Mouse (Mus musculus) cerebellum, adult (tissue): Measurements from ENCODE around the gene Fbxo39.

ENCODE experiments used
- ATAC-seq: cut with Nextera tagmentation; 2 replicates; pipeline ENCODE4 v1.9.2; 2017; ENCODE audit warnings: mild to moderate bottlenecking, moderate library complexity, mixed read lengths; ENCODE audit not compliant: insufficient number of reproducible peaks, low FRiP score, low TSS enrichment

Fbxo39 gene

DNA sequence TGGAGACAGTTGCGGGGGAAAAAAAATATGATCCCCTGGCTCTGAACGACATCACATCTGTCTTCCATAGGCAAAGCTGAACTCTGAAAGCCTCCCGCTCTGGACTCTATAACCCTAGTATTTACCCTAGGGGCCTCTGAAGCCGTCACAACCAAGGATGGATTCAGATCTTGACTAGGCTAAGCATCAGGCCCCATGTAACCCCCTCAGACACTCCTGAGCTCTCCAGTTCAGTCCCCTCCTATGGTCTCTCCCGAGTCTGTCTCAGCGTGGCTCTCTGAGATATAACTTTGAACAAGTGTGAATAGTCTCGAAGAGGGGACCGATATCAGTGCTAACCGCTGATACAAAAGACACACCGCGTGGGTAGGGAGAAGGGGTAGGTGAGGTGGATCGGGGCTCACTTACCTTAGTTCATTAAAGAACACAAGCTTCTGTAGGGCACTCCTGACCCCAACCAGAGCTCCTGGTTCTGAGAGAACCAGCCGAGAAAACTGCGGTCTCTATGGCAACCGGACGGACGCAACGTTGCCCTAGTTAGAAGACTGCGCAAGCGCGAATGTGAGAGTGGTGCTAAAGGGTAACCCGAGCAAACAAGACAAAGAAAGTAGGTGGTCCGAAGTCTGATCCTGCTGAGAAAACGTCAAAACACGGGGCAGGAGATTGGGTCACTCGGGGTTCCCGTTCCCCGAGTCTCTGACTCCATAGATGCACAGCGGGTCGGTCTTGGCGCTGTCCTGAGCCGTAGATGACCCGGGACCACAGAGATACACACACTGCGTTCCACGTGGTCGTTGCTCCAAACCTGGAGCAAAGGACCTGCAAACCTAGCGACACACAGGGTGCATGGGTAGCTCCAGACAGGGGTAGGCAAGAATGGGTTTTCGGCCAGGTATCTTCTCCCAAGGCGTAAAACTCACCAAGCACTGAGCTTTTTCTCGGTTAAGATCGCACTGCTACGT is 47.4 kb downstream of the Fbxo39 start:
- no peak for ATAC-seq

DNA sequence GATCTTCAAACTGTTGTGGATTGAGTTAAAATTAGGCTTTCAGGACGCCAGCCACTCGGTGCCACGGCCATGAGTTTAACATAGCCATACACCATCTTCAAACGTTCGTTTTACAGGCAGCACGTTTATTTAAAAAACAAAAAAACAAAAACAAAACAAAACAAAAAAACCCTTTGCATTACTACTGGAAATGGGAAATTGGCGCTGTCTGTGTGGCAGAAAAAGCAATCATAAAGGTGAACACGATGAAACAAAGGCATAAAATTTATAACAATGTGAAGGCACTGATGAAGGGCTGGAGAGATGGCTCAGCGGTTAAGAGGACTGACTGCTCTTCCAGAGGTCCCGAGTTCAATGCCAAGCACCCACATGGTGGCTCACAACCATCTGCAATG is 48.1 kb downstream of the Fbxo39 start, which contains the start of gene Tekt1:
TSS of gene Tekt1 (minus strand) at position 96 of the 395 bp plus-strand sequence.
- no peak for ATAC-seq

GRCm38 (mm10) chr11:72363523-72364240 is 49.4 kb downstream of the Fbxo39 start:
- ATAC-seq, result no peak

GRCm38 (mm10) chr11:72364526-72364925 is 50.3 kb downstream of the Fbxo39 start:
- ATAC-seq, result no peak

- no peak for ATAC-seq
These were observed 51.9 kb downstream of the Fbxo39 start for GRCm38 (mm10) chr11:72366126-72366525.

- ATAC-seq, result no peak
These were observed 53.9 kb downstream of the Fbxo39 start for GRCm38 (mm10) chr11:72367934-72368674.
